Mouse (Mus musculus) stomach, embryonic 14.5 days (tissue): ENCODE measurements around the gene Gm17455. TPM values are rescaled to one million over a fixed set of nuclear protein-coding genes. Genes with fewer than 3 reads are reported as not detected.

Experiments
- ATAC-seq: fragments of 200-750 bp; cut with Nextera tagmentation; 2 replicates; pipeline ENCODE4 v1.8.0; 2017; ENCODE audit warnings: low read depth, moderate TSS enrichment; ENCODE audit not compliant: insufficient number of reproducible peaks, insufficient read depth, low FRiP score
- H3K27ac ChIP-seq: fragments of 300-500 bp; sonication (generic); 2 replicates; pipeline ENCODE4 v1.5.1; 2014; ENCODE audit warnings: mild to moderate bottlenecking, low read length, moderate library complexity, mixed read lengths
- H3K27me3 ChIP-seq: fragments of 300-500 bp; sonication (generic); 2 replicates; pipeline ENCODE4 v1.6.1; 2014; ENCODE audit warnings: low read length, control low read depth, mixed read lengths; ENCODE audit not compliant: control insufficient read depth, insufficient read depth
- H3K36me3 ChIP-seq: fragments of 300-500 bp; sonication (generic); 2 replicates; pipeline ENCODE4 v1.6.1; 2014; ENCODE audit warnings: mild to moderate bottlenecking, control low read depth, low read length, moderate library complexity, mixed read lengths; ENCODE audit not compliant: control insufficient read depth, insufficient read depth
- H3K4me1 ChIP-seq: fragments of 300-500 bp; sonication (generic); 2 replicates; pipeline ENCODE4 v1.6.1; 2014; ENCODE audit warnings: low read length, control low read depth, mixed read lengths; ENCODE audit not compliant: control insufficient read depth, insufficient read depth
- H3K4me2 ChIP-seq: fragments of 300-500 bp; sonication (generic); replicated peaks from 2 replicates; pipeline ENCODE4 v1.6.1; 2014; ENCODE audit warnings: low read depth, low read length, control low read depth
- H3K4me3 ChIP-seq: fragments of 300-500 bp; sonication (generic); 2 replicates; pipeline ENCODE4 v1.5.1; 2014; ENCODE audit warnings: low read depth, low read length, control low read depth
- H3K9ac ChIP-seq: fragments of 300-500 bp; sonication (generic); replicated peaks from 2 replicates; pipeline ENCODE4 v1.6.1; 2014; ENCODE audit warnings: low read depth, mild to moderate bottlenecking, control low read depth, low read length, moderate library complexity, mixed read lengths
- H3K9me3 ChIP-seq: fragments of 300-500 bp; sonication (generic); 2 replicates; pipeline ENCODE4 v1.6.1; 2016; ENCODE audit warnings: low read depth, low read length, control low read depth; ENCODE audit not compliant: control insufficient read depth
- WGBS: fragments of 180-500 bp; shearing (Covaris S2); extraction: QIAGEN DNeasy Blood & Tissue Kit; methylation state at CpG from one replicate; pipeline ENCODE4 v1.1.7; 2014; 5-methylcytosine and 5-hydroxymethylcytosine counted together
- polyA plus RNA-seq: library from polyadenylated mRNA; unstranded; fragments of >200 nt; fragmentation: Nextera tagmentation; extraction: Ambion mirVana; gene quantifications from 2 replicates; pipeline ENCODE4 v1.2.1, GENCODE M21; 2014

Gm17455 gene
- polyA plus RNA-seq, 1 experiment from 2014 or later: 1.4 TPM

DNA sequence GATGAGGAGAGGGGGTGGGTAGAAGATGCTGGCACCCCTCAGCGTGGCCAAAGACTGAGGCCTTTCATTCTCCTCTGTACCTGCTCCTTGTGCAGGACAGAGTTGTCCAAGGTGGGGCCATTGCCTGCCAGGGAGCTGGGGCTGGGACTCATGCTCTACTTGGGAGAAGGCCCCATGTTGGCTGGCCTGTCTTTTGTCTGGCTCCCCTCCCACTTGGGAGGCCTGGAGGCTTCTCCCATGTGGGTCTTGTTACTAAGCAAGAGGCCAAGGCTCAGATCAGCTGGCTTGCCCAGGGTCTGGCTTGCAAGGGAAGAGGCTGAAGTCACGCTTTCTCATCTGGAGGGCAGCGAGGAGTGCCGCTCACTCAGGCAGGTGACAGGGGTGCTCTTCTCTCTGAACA is 42.1 kb upstream of the Gm17455 start:
- ATAC-seq: no peak
- no peak overlapping the region for H3K4me3 ChIP-seq
- no peak overlapping the region for H3K27ac ChIP-seq
- no peaks in the 10 kb centered on the region for H3K27me3 ChIP-seq
- H3K9me3 ChIP-seq: no peaks in the 10 kb centered on the region
- H3K9ac ChIP-seq: no peak overlapping the region
- H3K4me1 ChIP-seq: peaks cover 15% of the 10 kb centered on the region; the same call in 1 of the 2 replicates
- 92% methylated on average over 4 of the region's 4 CpGs for WGBS
- H3K4me2 ChIP-seq: no peak overlapping the region
- H3K36me3 ChIP-seq: no peaks in the 10 kb centered on the region

DNA sequence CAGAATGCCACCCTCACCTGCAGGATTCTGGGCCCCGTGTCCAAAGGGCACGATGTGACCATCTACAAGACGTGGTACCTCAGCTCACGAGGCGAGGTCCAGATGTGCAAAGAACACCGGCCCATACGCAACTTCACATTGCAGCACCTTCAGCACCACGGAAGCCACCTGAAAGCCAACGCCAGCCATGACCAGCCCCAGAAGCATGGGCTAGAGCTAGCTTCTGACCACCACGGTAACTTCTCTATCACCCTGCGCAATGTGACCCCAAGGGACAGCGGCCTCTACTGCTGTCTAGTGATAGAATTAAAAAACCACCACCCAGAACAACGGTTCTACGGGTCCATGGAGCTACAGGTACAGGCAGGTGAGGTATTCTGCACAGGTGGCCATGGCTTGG is 41.6 kb upstream of the Gm17455 start:
- H3K4me2 ChIP-seq: no peak overlapping the region
- peaks cover 11% of the 10 kb centered on the region; the same call in 1 of the 2 replicates for H3K4me1 ChIP-seq
- ATAC-seq: no peak
- no peaks in the 10 kb centered on the region for H3K27me3 ChIP-seq
- no peak overlapping the region for H3K27ac ChIP-seq
- 94% methylated on average over 14 of the region's 14 CpGs for WGBS
- H3K4me3 ChIP-seq: no peak overlapping the region
- no peaks in the 10 kb centered on the region for H3K36me3 ChIP-seq
- H3K9ac ChIP-seq: no peak overlapping the region
- H3K9me3 ChIP-seq: no peaks in the 10 kb centered on the region

- H3K9me3 ChIP-seq: no peaks in the 10 kb centered on the region
- H3K4me1 ChIP-seq: peaks cover 10% of the 10 kb centered on the region; the same call in 1 of the 2 replicates
- no peak overlapping the region for H3K4me3 ChIP-seq
- H3K4me2 ChIP-seq: no peak overlapping the region
- 55% methylated on average over 4 of the region's 4 CpGs for WGBS
- no peaks in the 10 kb centered on the region for H3K36me3 ChIP-seq
- no peak overlapping the region for H3K9ac ChIP-seq
- H3K27me3 ChIP-seq: no peaks in the 10 kb centered on the region
- no peak overlapping the region for H3K27ac ChIP-seq
- no peak for ATAC-seq
Observed at GRCm38 (mm10) chr10:60358776-60359175, 40.8 kb upstream of the Gm17455 start.

- H3K9ac ChIP-seq: no peak overlapping the region
- H3K36me3 ChIP-seq: no peaks in the 10 kb centered on the region
- H3K4me3 ChIP-seq: no peak overlapping the region
- H3K9me3 ChIP-seq: no peaks in the 10 kb centered on the region
- no peaks in the 10 kb centered on the region for H3K27me3 ChIP-seq
- ATAC-seq: no peak
- H3K27ac ChIP-seq: peak overlapping the region; percentile 33; the same call in 1 of the 2 replicates
- 47% methylated on average over 12 of the region's 12 CpGs for WGBS
- H3K4me2 ChIP-seq: no peak overlapping the region
- H3K4me1 ChIP-seq: 0 out of 2 replicates have a peak, but pooled peaks cover 7% of the 10 kb centered on the region
Observed at GRCm38 (mm10) chr10:60361615-60362309, 37.8 kb upstream of the Gm17455 start.

DNA sequence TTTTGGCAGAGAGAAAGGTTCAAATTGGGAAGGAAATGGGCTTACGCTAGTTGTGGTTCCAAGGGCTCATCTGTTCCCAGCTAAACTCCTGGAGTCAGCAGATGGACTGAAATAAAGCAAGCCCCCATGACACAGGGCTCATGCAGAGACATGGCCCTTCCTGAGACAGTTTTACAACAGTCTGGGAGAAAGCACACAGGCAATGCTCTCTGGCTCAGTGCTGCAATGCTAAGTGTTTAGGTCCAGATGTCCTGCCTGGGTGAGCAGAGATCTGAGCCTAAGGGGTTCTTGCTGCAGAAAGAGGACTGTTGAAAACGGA is 37.3 kb upstream of the Gm17455 start:
- 47% methylated on average over 2 of the region's 2 CpGs for WGBS

DNA sequence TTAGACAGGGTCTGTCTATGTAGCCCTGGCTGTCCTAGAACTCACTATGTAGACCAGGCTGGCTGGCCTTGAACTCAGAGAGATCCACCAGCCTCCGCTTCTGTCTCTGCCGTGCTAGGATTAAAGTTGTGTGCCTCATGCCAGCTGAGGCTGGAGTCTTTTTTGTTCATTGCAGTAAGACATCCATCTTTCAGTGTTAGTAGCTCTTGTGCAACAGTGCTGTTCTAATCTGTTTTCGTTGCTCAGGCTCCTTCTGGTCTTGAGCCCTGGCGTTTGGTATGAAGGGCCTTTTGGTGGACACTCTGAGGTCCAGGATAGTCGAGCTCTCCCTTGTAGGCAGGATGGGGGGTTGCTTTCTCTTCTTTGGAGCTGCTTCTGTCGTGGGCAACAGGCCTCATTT is 36.1 kb upstream of the Gm17455 start:
- H3K9me3 ChIP-seq: no peaks in the 10 kb centered on the region
- H3K27ac ChIP-seq: no peak overlapping the region
- H3K4me1 ChIP-seq: 0 out of 2 replicates have a peak, but pooled peaks cover 7% of the 10 kb centered on the region
- WGBS: 67% methylated on average over 6 of the region's 6 CpGs
- no peak overlapping the region for H3K4me2 ChIP-seq
- no peaks in the 10 kb centered on the region for H3K36me3 ChIP-seq
- ATAC-seq: no peak
- H3K4me3 ChIP-seq: no peak overlapping the region
- H3K9ac ChIP-seq: no peak overlapping the region
- H3K27me3 ChIP-seq: no peaks in the 10 kb centered on the region

More for the DNA sequence above, 37.3 kb upstream of the Gm17455 start:
- H3K27ac ChIP-seq: peak overlapping the region; percentile 33; the same call in 1 of the 2 replicates
- no peak overlapping the region for H3K4me3 ChIP-seq
- no peaks in the 10 kb centered on the region for H3K9me3 ChIP-seq
- ATAC-seq: no peak
- H3K27me3 ChIP-seq: no peaks in the 10 kb centered on the region
- H3K4me1 ChIP-seq: 0 out of 2 replicates have a peak, but pooled peaks cover 7% of the 10 kb centered on the region
- H3K36me3 ChIP-seq: no peaks in the 10 kb centered on the region
- no peak overlapping the region for H3K4me2 ChIP-seq
- no peak overlapping the region for H3K9ac ChIP-seq

DNA sequence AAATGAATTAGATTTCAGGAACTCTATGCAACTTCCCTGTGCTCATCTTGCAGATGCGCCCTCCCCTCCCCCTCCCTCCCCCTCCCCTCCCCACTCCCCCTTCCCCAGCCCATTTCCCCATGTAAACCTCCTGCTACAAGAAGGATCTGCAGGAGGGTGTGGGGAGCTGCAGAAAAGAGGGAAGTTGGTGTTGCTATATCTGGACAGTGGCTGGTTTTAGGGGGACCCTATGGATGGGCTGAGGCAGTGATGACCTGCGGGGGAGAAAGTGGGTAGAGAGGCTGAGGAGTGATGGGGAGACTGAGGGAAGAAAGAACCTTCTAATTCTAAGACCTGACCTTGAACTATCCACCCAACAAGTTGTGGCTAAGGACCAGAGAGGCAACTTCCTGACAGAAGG is 32.4 kb upstream of the Gm17455 start:
- Histone ChIP-seq H3K36me3 (no peaks in the 10 kb centered on the region), H3K4me3 (no peak overlapping the region), H3K9ac (no peak overlapping the region), H3K4me1 (0 out of 2 replicates have a peak, but pooled peaks cover 7% of the 10 kb centered on the region), H3K4me2 (no peak overlapping the region), H3K27ac (no peak overlapping the region), H3K27me3 (no peaks in the 10 kb centered on the region), H3K9me3 (no peaks in the 10 kb centered on the region)
- 72% methylated on average over 2 of the region's 2 CpGs for WGBS
- ATAC-seq: no peak

GRCm38 (mm10) chr10:60367904-60368303 is 31.6 kb upstream of the Gm17455 start:
- H3K36me3 ChIP-seq: no peaks in the 10 kb centered on the region
- ATAC-seq: no peak
- H3K9me3 ChIP-seq: no peaks in the 10 kb centered on the region
- no peaks in the 10 kb centered on the region for H3K27me3 ChIP-seq
- no peak overlapping the region for H3K4me2 ChIP-seq
- H3K4me1 ChIP-seq: 0 out of 2 replicates have a peak, but pooled peaks cover 3% of the 10 kb centered on the region
- no peak overlapping the region for H3K27ac ChIP-seq
- WGBS: 72% methylated on average over 4 of the region's 4 CpGs
- no peak overlapping the region for H3K4me3 ChIP-seq
- H3K9ac ChIP-seq: no peak overlapping the region

DNA sequence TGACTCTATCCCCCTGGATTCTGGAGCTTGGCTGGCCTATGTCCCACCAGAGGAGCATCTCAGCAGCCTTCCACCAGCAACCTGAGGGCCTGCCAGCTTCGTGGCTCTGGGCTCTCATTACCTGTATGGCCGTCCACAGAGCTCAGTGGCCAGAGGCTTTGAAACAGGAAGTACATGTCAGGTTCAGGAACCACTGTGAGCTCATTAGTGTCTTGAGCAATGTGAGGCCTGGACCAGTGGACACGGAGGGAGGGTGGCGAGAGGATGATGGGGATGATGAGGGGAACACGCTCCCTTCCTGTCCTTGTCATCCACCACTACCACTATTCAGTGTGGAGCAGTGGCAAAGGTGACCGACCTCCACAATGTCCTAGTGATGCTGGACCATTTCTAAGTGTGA is 30.1 kb upstream of the Gm17455 start:
- 0 out of 2 replicates have a peak, but pooled peaks cover 3% of the 10 kb centered on the region for H3K4me1 ChIP-seq
- no peak for ATAC-seq
- no peak overlapping the region for H3K27ac ChIP-seq
- H3K36me3 ChIP-seq: no peaks in the 10 kb centered on the region
- no peak overlapping the region for H3K4me3 ChIP-seq
- no peak overlapping the region for H3K4me2 ChIP-seq
- H3K27me3 ChIP-seq: no peaks in the 10 kb centered on the region
- 85% methylated on average over 6 of the region's 6 CpGs for WGBS
- no peak overlapping the region for H3K9ac ChIP-seq
- no peaks in the 10 kb centered on the region for H3K9me3 ChIP-seq
